Mouse (Mus musculus): ENCODE results near the gene Rtp4.

Gene Rtp4

GRCm38 (mm10) chr16:23502478-23502877 lies 17.6 kb upstream of the Rtp4 start:
- no peak for TF ChIP-seq GATA4 (IDR thresholded peaks at IDR 0.05; ENCODE audit: insufficient replicate concordance, low read length)

GRCm38 (mm10) chr16:23503351-23503750 lies 16.7 kb upstream of the Rtp4 start:
- TF ChIP-seq GATA4 (IDR thresholded peaks at IDR 0.05; ENCODE audit: insufficient replicate concordance, low read length), result no peak

- TF ChIP-seq GATA4 (IDR thresholded peaks at IDR 0.05; ENCODE audit: insufficient replicate concordance, low read length), result no peak
These were observed 15.8 kb upstream of the Rtp4 start for GRCm38 (mm10) chr16:23504320-23504744.

GRCm38 (mm10) chr16:23505904-23506687 lies 14.0 kb upstream of the Rtp4 start:
- TF ChIP-seq GATA4 (IDR thresholded peaks at IDR 0.05; ENCODE audit: insufficient replicate concordance, low read length), result peak; percentile 98

- TF ChIP-seq GATA4 (IDR thresholded peaks at IDR 0.05; ENCODE audit: insufficient replicate concordance, low read length), result no peak
These were observed 8.7 kb upstream of the Rtp4 start for GRCm38 (mm10) chr16:23511166-23511935.

GRCm38 (mm10) chr16:23513401-23513800 lies 6.7 kb upstream of the Rtp4 start:
- TF ChIP-seq GATA4 (IDR thresholded peaks at IDR 0.05; ENCODE audit: insufficient replicate concordance, low read length), result no peak

- peak; percentile 85; the same call in 1 of the 2 replicates for TF ChIP-seq GATA4 (IDR thresholded peaks at IDR 0.05; ENCODE audit: insufficient replicate concordance, low read length)
These were observed 4.3 kb upstream of the Rtp4 start for GRCm38 (mm10) chr16:23515766-23516165.

GRCm38 (mm10) chr16:23516606-23517005 lies 3.5 kb upstream of the Rtp4 start:
- TF ChIP-seq GATA4 (IDR thresholded peaks at IDR 0.05; ENCODE audit: insufficient replicate concordance, low read length), result no peak

- TF ChIP-seq GATA4 (IDR thresholded peaks at IDR 0.05; ENCODE audit: insufficient replicate concordance, low read length), result no peak
These were observed 2.9 kb upstream of the Rtp4 start for GRCm38 (mm10) chr16:23517230-23517629.

GRCm38 (mm10) chr16:23517754-23518566 lies 2.1 kb upstream of the Rtp4 start:
- no peak for TF ChIP-seq GATA4 (IDR thresholded peaks at IDR 0.05; ENCODE audit: insufficient replicate concordance, low read length)

- no peak; the same call in 1 of the 2 replicates for TF ChIP-seq GATA4 (IDR thresholded peaks at IDR 0.05; ENCODE audit: insufficient replicate concordance, low read length)
These were observed 1.3 kb upstream of the Rtp4 start for GRCm38 (mm10) chr16:23518567-23519369.

- TF ChIP-seq GATA4 (IDR thresholded peaks at IDR 0.05; ENCODE audit: insufficient replicate concordance, low read length), result no peak
These were observed 320 bp upstream of the Rtp4 start for GRCm38 (mm10) chr16:23519771-23520170.

GRCm38 (mm10) chr16:23521092-23521491 lies 1.0 kb downstream of the Rtp4 start:
- no peak for TF ChIP-seq GATA4 (IDR thresholded peaks at IDR 0.05; ENCODE audit: insufficient replicate concordance, low read length)

GRCm38 (mm10) chr16:23522081-23522480 lies 2.0 kb downstream of the Rtp4 start:
- TF ChIP-seq GATA4 (IDR thresholded peaks at IDR 0.05; ENCODE audit: insufficient replicate concordance, low read length), result no peak

All from liver, adult (tissue).